Mouse (Mus musculus) neural tube, embryonic 13.5 days (tissue): ENCODE data around the gene Sppl3. TPM values are rescaled to one million over a fixed set of nuclear protein-coding genes. Genes with fewer than 3 reads are reported as not detected.
A peak's percentile ranks its signal among the peaks of the same experiment; 100 is the strongest.

Experiments used
- ATAC-seq: fragments of 200-750 bp; cut with Nextera tagmentation; 2 replicates; pipeline ENCODE4 v1.8.0; 2017; ENCODE audit warnings: low read depth, mild to moderate bottlenecking, moderate TSS enrichment, moderate library complexity
- H3K27ac ChIP-seq: fragments of 300-500 bp; sonication (generic); replicated peaks from 2 replicates; pipeline ENCODE4 v1.5.1; 2015; ENCODE audit warnings: moderate library complexity, mild to moderate bottlenecking, inconsistent platforms
- H3K27me3 ChIP-seq: fragments of 300-500 bp; sonication (generic); 2 replicates; pipeline ENCODE4 v1.6.1; 2015; ENCODE audit warnings: mild to moderate bottlenecking, inconsistent platforms
- H3K36me3 ChIP-seq: fragments of 300-500 bp; sonication (generic); 2 replicates; pipeline ENCODE4 v1.6.1; 2015; ENCODE audit warnings: mild to moderate bottlenecking, inconsistent platforms
- H3K4me1 ChIP-seq: fragments of 300-500 bp; sonication (generic); replicated peaks from 2 replicates; pipeline ENCODE4 v1.6.1; 2015; ENCODE audit warnings: inconsistent platforms
- H3K4me2 ChIP-seq: fragments of 300-500 bp; sonication (generic); 2 replicates; pipeline ENCODE4 v1.6.1; 2015; ENCODE audit warnings: inconsistent platforms, mild to moderate bottlenecking, moderate library complexity
- H3K4me3 ChIP-seq: fragments of 300-500 bp; sonication (generic); 2 replicates; pipeline ENCODE4 v1.5.1; 2015; ENCODE audit warnings: mild to moderate bottlenecking, inconsistent platforms
- H3K9ac ChIP-seq: fragments of 300-500 bp; sonication (generic); 2 replicates; pipeline ENCODE4 v1.6.1; 2015; ENCODE audit warnings: moderate library complexity, mild to moderate bottlenecking, inconsistent platforms
- H3K9me3 ChIP-seq: fragments of 300-500 bp; sonication (generic); 2 replicates; pipeline ENCODE4 v1.6.1; 2016; ENCODE audit warnings: inconsistent platforms
- whole genome bisulfite sequencing: fragments of 180-500 bp; shearing (Covaris S2); methylation state at CpG from one replicate; pipeline ENCODE4 v1.1.7; 2015; 5-methylcytosine and 5-hydroxymethylcytosine counted together
- polyA plus RNA-seq: library from polyadenylated mRNA; unstranded; fragments of >200 nt; fragmentation: Nextera tagmentation; extraction: Ambion mirVana; gene quantifications from 2 replicates; pipeline ENCODE4 v1.2.1, GENCODE M21; 2015

Sppl3 gene
- polyA plus RNA-seq, 1 experiment from 2014 or later = 21.3 TPM

- Histone ChIP-seq H3K4me1 (peaks cover 31% of the 10 kb centered on the region), H3K9ac (no peak overlapping the region), H3K36me3 (no peaks in the 10 kb centered on the region), H3K4me2 (no peak overlapping the region), H3K9me3 (no peaks in the 10 kb centered on the region), H3K27me3 (no peaks in the 10 kb centered on the region), H3K27ac (no peak overlapping the region), H3K4me3 (no peak overlapping the region)
- 87% methylated on average over 6 of the region's 6 CpGs for WGBS
- ATAC-seq = no peak
These were observed 39.8 kb downstream of the Sppl3 start for GRCm38 (mm10) chr5:115050776-115051175.

- Histone ChIP-seq H3K4me1 (peaks cover 31% of the 10 kb centered on the region), H3K4me3 (no peak overlapping the region), H3K4me2 (no peak overlapping the region), H3K27me3 (no peaks in the 10 kb centered on the region), H3K9me3 (no peaks in the 10 kb centered on the region), H3K27ac (peak overlapping the region; percentile 23; the same call in 1 of the 2 replicates), H3K9ac (no peak overlapping the region), H3K36me3 (no peaks in the 10 kb centered on the region)
- 82% methylated on average over 8 of the region's 8 CpGs for WGBS
- ATAC-seq = no peak
These were observed 41.6 kb downstream of the Sppl3 start for GRCm38 (mm10) chr5:115052546-115052945.

DNA sequence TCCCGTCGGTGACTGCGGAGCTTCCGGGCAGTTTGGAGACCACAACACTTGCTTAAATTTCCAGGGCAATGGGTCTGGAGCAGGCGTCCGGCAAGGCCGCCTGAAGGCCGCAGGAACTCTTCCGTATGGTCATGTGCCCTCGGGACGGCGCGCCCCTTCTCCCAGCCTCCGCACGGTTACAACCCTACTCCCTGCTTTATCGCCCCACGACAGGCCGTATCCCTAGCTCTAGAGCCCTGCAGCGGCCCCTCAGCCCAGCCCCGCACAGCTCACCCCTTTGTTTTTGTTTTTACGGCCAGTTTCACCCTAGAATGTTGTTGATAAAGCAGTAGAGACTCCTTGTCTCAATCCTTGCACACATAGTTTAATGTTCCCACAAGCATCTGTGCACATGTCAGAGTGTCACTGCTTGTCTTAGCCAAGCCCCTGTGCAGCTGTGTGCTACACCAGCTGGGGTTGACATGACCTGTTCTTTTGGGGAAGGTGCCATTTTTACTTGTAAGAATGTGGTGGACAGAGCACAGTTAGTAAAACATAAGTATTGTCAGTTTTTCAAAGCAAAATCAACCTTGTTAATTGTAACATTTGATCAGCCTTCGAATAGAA lies 43.0 kb downstream of the Sppl3 start:
- ATAC-seq = no peak
- 63% methylated on average over 22 of the region's 22 CpGs for WGBS
- H3K27me3 ChIP-seq = no peaks in the 10 kb centered on the region

DNA sequence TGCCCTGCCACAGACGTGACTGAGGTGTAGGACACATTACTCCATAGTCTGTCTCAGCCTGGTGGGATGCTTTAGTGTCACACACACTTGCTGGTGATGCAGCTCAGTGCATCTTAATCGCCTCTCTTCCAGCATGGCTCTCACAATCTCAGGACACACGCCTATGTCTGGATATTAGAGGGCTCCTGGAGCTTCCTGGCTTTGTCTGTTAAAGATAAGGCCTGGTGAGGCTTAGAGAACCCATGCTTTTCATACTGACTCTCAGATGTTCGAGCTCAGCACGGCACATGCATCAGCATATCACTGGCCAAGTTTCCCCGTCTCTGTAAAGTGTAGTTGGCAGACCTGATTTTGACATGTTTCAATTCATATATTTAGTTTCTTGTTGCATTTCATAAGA lies 44.5 kb downstream of the Sppl3 start:
- Histone ChIP-seq H3K27me3 (no peaks in the 10 kb centered on the region), H3K4me3 (no peak overlapping the region), H3K9ac (no peak overlapping the region), H3K36me3 (no peaks in the 10 kb centered on the region), H3K4me1 (peaks cover 31% of the 10 kb centered on the region), H3K4me2 (no peak overlapping the region), H3K27ac (no peak overlapping the region), H3K9me3 (no peaks in the 10 kb centered on the region)
- 83% methylated on average over 6 of the region's 6 CpGs for WGBS
- no peak for ATAC-seq

More for the DNA sequence above, 43.0 kb downstream of the Sppl3 start:
- H3K9ac ChIP-seq = no peak overlapping the region
- no peak overlapping the region for H3K4me2 ChIP-seq
- no peak overlapping the region for H3K4me3 ChIP-seq
- no peaks in the 10 kb centered on the region for H3K9me3 ChIP-seq
- H3K36me3 ChIP-seq = no peaks in the 10 kb centered on the region
- H3K4me1 ChIP-seq = peaks cover 31% of the 10 kb centered on the region
- no peak overlapping the region for H3K27ac ChIP-seq

DNA sequence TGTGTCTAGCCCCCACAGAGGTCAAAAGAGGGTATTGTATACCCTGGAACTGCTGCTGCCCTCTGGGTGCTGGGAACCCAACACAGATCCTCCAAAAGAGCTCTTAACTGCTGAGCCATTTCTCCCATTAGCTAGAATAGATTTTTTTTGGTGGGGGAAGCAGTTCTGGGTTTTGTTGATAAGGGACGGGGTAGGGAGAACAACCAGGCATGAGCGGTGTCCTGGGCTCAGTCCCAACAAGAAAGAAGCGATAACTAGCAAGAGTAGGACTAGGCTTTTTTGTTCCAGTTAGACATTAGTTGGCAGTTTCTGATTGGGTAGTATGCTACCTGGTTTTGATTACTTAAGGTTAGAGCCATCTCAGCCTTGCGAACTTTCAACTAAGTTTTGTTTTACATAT lies 46.2 kb downstream of the Sppl3 start:
- H3K27ac ChIP-seq = no peak overlapping the region
- no peaks in the 10 kb centered on the region for H3K27me3 ChIP-seq
- no peaks in the 10 kb centered on the region for H3K36me3 ChIP-seq
- H3K9ac ChIP-seq = no peak overlapping the region
- H3K4me1 ChIP-seq = peaks cover 25% of the 10 kb centered on the region
- ATAC-seq = no peak
- WGBS = 96% methylated on average over 4 of the region's 4 CpGs
- H3K9me3 ChIP-seq = no peaks in the 10 kb centered on the region
- H3K4me2 ChIP-seq = no peak overlapping the region
- no peak overlapping the region for H3K4me3 ChIP-seq

DNA sequence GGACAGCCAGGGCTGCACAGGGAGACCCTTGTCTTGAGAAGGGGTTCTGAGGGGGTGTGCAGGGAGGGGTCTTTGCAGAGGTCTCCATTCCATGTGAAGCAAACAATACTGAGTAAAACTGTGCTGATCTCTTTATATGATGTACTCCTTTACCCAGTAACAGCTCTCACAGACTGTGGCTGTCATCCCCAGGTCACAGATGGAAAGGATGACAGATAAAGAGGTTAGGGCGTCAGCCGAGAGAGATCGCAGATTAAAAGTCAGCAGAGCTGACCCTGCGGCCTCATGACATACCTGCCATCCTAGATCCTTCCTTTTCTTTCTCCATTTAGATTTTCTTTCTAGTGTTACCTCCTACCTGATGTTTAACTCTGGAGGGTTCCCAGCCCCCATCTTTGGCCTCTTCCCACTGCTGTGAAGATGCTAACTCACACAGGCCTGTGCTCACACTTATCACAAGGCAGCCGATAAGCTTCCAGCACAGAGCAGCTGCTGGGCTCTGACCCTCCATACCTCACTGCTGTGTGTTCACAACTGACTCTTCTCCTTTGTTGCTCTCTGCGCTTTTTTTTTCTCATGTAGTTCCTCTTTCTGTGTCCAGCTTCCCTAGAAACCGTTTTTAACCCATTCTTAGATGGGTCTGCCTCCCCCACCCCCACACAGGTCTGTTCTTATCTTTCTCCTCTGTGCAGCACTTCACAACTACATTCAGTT lies 47.8 kb downstream of the Sppl3 start:
- H3K4me2 ChIP-seq = no peak overlapping the region
- no peaks in the 10 kb centered on the region for H3K9me3 ChIP-seq
- H3K9ac ChIP-seq = no peak overlapping the region
- H3K4me3 ChIP-seq = no peak overlapping the region
- H3K4me1 ChIP-seq = peaks cover 9% of the 10 kb centered on the region
- ATAC-seq = no peak
- no peaks in the 10 kb centered on the region for H3K27me3 ChIP-seq
- peaks cover 10% of the 10 kb centered on the region; the same call in 1 of the 2 replicates for H3K36me3 ChIP-seq
- 86% methylated on average over 7 of the region's 7 CpGs for WGBS
- H3K27ac ChIP-seq = no peak overlapping the region

DNA sequence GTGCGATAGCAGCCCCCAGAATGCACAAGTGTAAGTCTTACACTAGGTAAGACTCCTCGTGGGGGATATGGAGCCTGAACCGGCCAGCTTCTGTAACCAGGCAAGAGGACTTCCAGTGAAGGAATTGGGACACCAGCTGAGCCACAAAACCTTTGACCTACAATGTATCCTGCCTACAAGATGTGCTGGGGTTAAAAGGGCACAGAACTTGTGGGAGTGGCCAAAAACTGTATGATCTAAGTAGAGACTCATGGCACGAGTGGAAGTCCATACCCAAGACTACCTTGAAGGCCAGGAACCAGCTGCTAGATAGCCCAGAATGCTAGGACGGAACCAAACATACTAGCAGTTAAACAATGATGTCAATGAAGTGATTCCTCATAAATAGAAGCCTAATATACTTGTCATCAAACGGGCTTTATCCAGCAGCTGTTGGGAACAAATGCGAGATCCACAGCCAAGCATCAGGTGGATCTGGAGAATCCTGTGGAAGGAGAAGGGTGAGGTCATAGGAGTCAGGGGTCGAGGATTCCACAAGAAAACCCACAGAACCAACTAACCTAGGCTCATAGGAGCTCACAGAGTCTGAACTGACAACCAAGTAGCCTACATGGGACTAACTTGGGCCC lies 49.2 kb downstream of the Sppl3 start:
- Histone ChIP-seq H3K4me3 (no peak overlapping the region), H3K27ac (no peak overlapping the region), H3K27me3 (no peaks in the 10 kb centered on the region), H3K36me3 (peaks cover 10% of the 10 kb centered on the region; the same call in 1 of the 2 replicates), H3K4me2 (no peak overlapping the region), H3K4me1 (peaks cover 4% of the 10 kb centered on the region), H3K9me3 (no peaks in the 10 kb centered on the region), H3K9ac (no peak overlapping the region)
- WGBS = 89% methylated on average over 8 of the region's 8 CpGs
- ATAC-seq = no peak

DNA sequence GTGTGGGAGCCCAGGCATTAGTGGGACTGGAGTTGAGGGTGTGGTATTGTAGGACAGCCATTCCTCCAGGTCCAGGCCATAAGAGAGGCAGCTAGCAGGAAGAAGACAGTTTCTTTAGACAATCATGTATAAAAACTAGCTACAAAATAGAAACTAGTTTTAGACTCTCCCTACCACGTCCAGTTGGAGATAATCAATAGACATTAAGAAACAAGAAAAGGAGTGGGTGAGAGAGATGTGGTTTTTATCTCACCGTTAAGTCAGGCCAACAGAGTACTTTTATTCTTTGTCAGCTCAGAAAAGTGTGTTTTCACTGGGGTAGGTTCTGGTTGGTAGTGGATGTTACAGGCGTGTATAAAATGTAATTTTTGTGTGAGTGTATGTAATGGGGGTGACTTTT lies 50.0 kb downstream of the Sppl3 start:
- no peaks in the 10 kb centered on the region for H3K27me3 ChIP-seq
- ATAC-seq = no peak
- no peak overlapping the region for H3K9ac ChIP-seq
- H3K4me3 ChIP-seq = no peak overlapping the region
- H3K27ac ChIP-seq = no peak overlapping the region
- H3K4me2 ChIP-seq = no peak overlapping the region
- peaks cover 10% of the 10 kb centered on the region; the same call in 1 of the 2 replicates for H3K36me3 ChIP-seq
- WGBS = 91% methylated on average over 3 of the region's 3 CpGs
- H3K9me3 ChIP-seq = no peaks in the 10 kb centered on the region
- H3K4me1 ChIP-seq = no peaks in the 10 kb centered on the region; the same call in 1 of the 2 replicates

DNA sequence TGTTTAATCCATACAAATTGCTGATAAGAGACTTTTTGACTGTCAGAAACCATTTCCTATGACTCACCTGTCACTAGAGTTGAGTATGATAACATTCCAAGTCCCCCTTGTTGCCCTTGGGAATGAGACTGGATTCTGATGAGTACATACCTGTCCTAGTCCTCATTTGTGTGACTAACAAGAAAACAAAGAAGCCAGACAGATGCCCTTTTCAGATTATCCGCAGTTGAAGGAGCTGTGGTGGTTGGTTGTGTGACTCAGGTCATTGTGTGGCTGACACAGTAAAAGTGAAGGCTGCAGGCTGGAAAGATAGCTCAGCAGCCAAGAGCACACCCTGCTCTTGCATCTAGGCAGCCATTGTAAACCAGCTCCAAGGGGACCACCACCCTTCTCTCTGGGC lies 51.6 kb downstream of the Sppl3 start:
- Histone ChIP-seq H3K27ac (no peak overlapping the region), H3K4me3 (no peak overlapping the region), H3K27me3 (no peaks in the 10 kb centered on the region), H3K9me3 (no peaks in the 10 kb centered on the region), H3K36me3 (peaks cover 10% of the 10 kb centered on the region; the same call in 1 of the 2 replicates), H3K4me1 (no peaks in the 10 kb centered on the region; the same call in 1 of the 2 replicates), H3K9ac (no peak overlapping the region), H3K4me2 (no peak overlapping the region)
- WGBS = 63% methylated on average over 1 of the region's 1 CpGs
- no peak for ATAC-seq

- no peaks in the 10 kb centered on the region for H3K9me3 ChIP-seq
- no peak overlapping the region for H3K9ac ChIP-seq
- no peak for ATAC-seq
- H3K4me2 ChIP-seq = no peak overlapping the region
- H3K27ac ChIP-seq = no peak overlapping the region
- H3K4me3 ChIP-seq = no peak overlapping the region
- WGBS = 89% methylated on average over 7 of the region's 7 CpGs
- peaks cover 10% of the 10 kb centered on the region; the same call in 1 of the 2 replicates for H3K36me3 ChIP-seq
- no peaks in the 10 kb centered on the region for H3K27me3 ChIP-seq
- H3K4me1 ChIP-seq = no peaks in the 10 kb centered on the region; the same call in 1 of the 2 replicates
These were observed 52.5 kb downstream of the Sppl3 start for GRCm38 (mm10) chr5:115063391-115063790.

- H3K4me1 ChIP-seq = peaks cover 3% of the 10 kb centered on the region
- WGBS = 87% methylated on average over 4 of the region's 4 CpGs
- no peak overlapping the region for H3K4me2 ChIP-seq
- no peak overlapping the region for H3K4me3 ChIP-seq
- H3K36me3 ChIP-seq = peaks cover 10% of the 10 kb centered on the region; the same call in 1 of the 2 replicates
- ATAC-seq = no peak
- no peak overlapping the region for H3K27ac ChIP-seq
- no peaks in the 10 kb centered on the region for H3K27me3 ChIP-seq
- no peaks in the 10 kb centered on the region for H3K9me3 ChIP-seq
- H3K9ac ChIP-seq = no peak overlapping the region
These were observed 55.3 kb downstream of the Sppl3 start for GRCm38 (mm10) chr5:115066245-115066644.

DNA sequence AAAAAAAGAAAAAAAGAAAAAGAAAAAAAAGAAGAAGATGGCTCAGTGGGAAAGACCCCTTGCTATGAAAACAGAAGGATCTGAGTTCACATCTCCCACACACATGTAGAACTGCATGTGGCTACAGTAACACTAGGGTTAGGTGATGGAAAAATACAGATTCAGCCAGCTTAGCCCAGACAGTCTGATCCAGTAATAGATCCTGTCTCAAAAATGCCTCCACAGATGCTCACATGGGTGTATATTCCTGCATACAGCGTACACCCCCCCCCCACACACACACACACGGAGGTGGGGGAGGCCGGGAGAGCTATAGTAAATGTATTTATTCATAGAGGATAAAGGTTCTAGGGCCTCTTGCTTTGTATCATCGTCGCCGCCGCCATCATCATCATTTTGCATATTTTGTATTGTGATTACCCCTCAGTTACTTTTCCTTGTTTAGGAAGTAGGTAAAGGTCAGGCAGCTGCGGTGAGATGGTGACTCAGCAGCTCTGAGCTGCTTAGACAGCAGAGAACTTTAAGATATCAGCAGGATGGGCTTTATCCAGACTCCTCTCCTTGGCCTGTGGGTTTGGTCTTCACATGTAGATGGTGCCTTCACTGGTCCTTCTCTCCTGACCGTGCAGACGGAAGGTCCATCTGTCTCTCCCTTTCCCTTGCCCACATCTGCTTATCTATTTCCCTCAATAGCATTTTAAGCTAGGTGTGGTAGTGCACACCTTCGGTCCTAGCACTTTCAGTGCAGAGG lies 57.9 kb downstream of the Sppl3 start:
- Histone ChIP-seq H3K27me3 (no peaks in the 10 kb centered on the region), H3K27ac (no peak overlapping the region), H3K36me3 (no peaks in the 10 kb centered on the region), H3K4me2 (no peak overlapping the region), H3K9ac (no peak overlapping the region), H3K4me1 (peaks cover 17% of the 10 kb centered on the region), H3K9me3 (no peaks in the 10 kb centered on the region), H3K4me3 (no peak overlapping the region)
- no peak for ATAC-seq
- 94% methylated on average over 11 of the region's 11 CpGs for WGBS
